Mouse (Mus musculus) cerebral cortex, adult 2 months (tissue): ENCODE data around the gene Clic1.

Experiments
- WGBS: fragments of 180-500 bp; shearing (Covaris S2); methylation state at CpG from one replicate; pipeline ENCODE4 v1.1.7; 2018; 5-methylcytosine and 5-hydroxymethylcytosine counted together

The Clic1 gene

GRCm38 (mm10) chr17:35044904-35045806 is 4.6 kb upstream of the Clic1 start:
- 82% methylated on average over 7 of the region's 7 CpGs for WGBS

GRCm38 (mm10) chr17:35045807-35046680 is 3.7 kb upstream of the Clic1 start:
- 8% methylated on average over 48 of the region's 48 CpGs for WGBS

GRCm38 (mm10) chr17:35046681-35047455 is 2.9 kb upstream of the Clic1 start, which contains the start of gene Msh5:
Gene Msh5, minus strand, starts transcription at chr17:35046745.
- 2% methylated on average over 33 of the region's 33 CpGs for WGBS

GRCm38 (mm10) chr17:35047688-35048087 is 2.1 kb upstream of the Clic1 start:
- WGBS = 72% methylated on average over 1 of the region's 1 CpGs

- 45% methylated on average over 11 of the region's 11 CpGs for WGBS
These were observed 1.4 kb upstream of the Clic1 start for GRCm38 (mm10) chr17:35048149-35048931.

GRCm38 (mm10) chr17:35048932-35049440 is 780 bp upstream of the Clic1 start:
- WGBS = 83% methylated on average over 5 of the region's 5 CpGs

GRCm38 (mm10) chr17:35050126-35050750 is 472 bp downstream of the Clic1 start:
- 6% methylated on average over 27 of the region's 27 CpGs for WGBS

GRCm38 (mm10) chr17:35051156-35052086 is 1.7 kb downstream of the Clic1 start:
- 24% methylated on average over 21 of the region's 21 CpGs for WGBS

GRCm38 (mm10) chr17:35052271-35052798 is 2.6 kb downstream of the Clic1 start:
- 78% methylated on average over 12 of the region's 12 CpGs for WGBS

GRCm38 (mm10) chr17:35055691-35056495 is 6.1 kb downstream of the Clic1 start:
- 86% methylated on average over 7 of the region's 7 CpGs for WGBS

- 87% methylated on average over 3 of the region's 3 CpGs for WGBS
These were observed 7.3 kb downstream of the Clic1 start for GRCm38 (mm10) chr17:35057090-35057489.

- WGBS = 66% methylated on average over 9 of the region's 9 CpGs
These were observed 8.6 kb downstream of the Clic1 start for GRCm38 (mm10) chr17:35058316-35058715.

GRCm38 (mm10) chr17:35058911-35059892 is 9.4 kb downstream of the Clic1 start, which contains the start of gene Ddah2:
Gene Ddah2, plus strand, starts transcription at chr17:35059035.
- under 1% methylated on average over 57 of the region's 57 CpGs for WGBS

GRCm38 (mm10) chr17:35060071-35060470 is 10.3 kb downstream of the Clic1 start:
- 25% methylated on average over 14 of the region's 14 CpGs for WGBS

GRCm38 (mm10) chr17:35060737-35061297 is 11.1 kb downstream of the Clic1 start:
- WGBS = 78% methylated on average over 22 of the region's 22 CpGs

GRCm38 (mm10) chr17:35061299-35061698 is 11.5 kb downstream of the Clic1 start:
- 84% methylated on average over 8 of the region's 8 CpGs for WGBS
